Mouse (Mus musculus) embryonic facial prominence, embryonic 15.5 days (tissue): ENCODE measurements at regions not wholly inside any gene's neighbourhood (a gene's known extent, or its start where the extent isn't known, plus 50 kb on each side); places are given as distances from the start of the nearest gene placed in this dataset.

Experiments used
- ATAC-seq: fragments of 200-750 bp; cut with Nextera tagmentation; 2 replicates; pipeline ENCODE4 v1.8.0; 2017; ENCODE audit warnings: low read depth, moderate TSS enrichment; ENCODE audit not compliant: insufficient number of reproducible peaks, low FRiP score, low TSS enrichment
- H3K27ac ChIP-seq: fragments of 300-500 bp; sonication (generic); replicated peaks from 2 replicates; pipeline ENCODE4 v1.5.1; 2015; ENCODE audit warnings: mild to moderate bottlenecking, inconsistent platforms
- H3K27me3 ChIP-seq: fragments of 300-500 bp; sonication (generic); 2 replicates; pipeline ENCODE4 v1.6.1; 2015; ENCODE audit warnings: inconsistent platforms
- H3K36me3 ChIP-seq: fragments of 300-500 bp; sonication (generic); 2 replicates; pipeline ENCODE4 v1.6.1; 2015; ENCODE audit warnings: mild to moderate bottlenecking, inconsistent platforms
- H3K4me1 ChIP-seq: fragments of 300-500 bp; sonication (generic); 2 replicates; pipeline ENCODE4 v1.6.1; 2015; ENCODE audit warnings: inconsistent platforms
- H3K4me2 ChIP-seq: fragments of 300-500 bp; sonication (generic); replicated peaks from 2 replicates; pipeline ENCODE4 v1.6.1; 2015; ENCODE audit warnings: mild to moderate bottlenecking, inconsistent platforms
- H3K4me3 ChIP-seq: fragments of 300-500 bp; sonication (generic); replicated peaks from 2 replicates; pipeline ENCODE4 v1.5.1; 2015; ENCODE audit warnings: mild to moderate bottlenecking, inconsistent platforms
- H3K9ac ChIP-seq: fragments of 300-500 bp; sonication (generic); 2 replicates; pipeline ENCODE4 v1.6.1; 2015; ENCODE audit warnings: inconsistent platforms
- H3K9me3 ChIP-seq: fragments of 300-500 bp; sonication (generic); replicated peaks from 2 replicates; pipeline ENCODE4 v1.6.1; 2016; ENCODE audit warnings: inconsistent platforms
- WGBS: fragments of 180-500 bp; shearing (Covaris S2); methylation state at CpG from one replicate; pipeline ENCODE4 v1.1.7; 2015; 5-methylcytosine and 5-hydroxymethylcytosine counted together

DNA sequence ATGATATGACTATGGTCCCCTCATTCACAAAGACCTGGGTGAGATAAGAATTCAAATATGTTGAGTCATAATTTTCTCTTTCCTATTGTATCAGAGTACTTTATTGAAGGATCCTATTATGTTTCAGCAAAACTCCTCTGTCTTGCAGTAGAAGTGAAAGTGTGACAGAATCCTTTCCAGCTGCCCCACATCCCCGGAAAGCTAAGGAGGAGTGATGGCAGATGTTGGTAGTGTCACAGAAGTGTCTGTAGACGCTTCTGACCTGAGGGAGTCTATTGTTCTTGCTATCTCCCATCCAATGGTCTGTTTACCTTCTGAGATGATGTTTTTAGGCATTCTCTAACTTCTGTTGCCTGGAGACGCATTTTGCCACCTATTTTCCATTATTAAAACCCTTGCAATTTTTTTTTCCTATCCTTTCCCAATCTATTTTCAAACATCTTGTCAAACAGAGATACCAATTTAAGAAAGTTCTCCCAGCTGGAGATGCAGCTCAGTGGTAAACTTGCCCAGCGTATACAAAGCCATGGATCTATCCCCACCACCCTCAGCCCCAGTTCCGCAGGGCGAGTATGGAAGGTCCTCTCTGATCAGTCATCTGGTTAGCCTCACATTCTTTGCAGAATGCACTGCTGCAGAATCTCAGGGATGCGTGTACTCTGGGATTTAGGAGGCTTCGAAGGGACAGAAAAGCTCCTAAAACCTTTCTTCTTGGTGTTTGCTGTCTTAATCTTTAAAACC, 84.1 kb upstream of the Rgs4 start:
- ATAC-seq, result no peak
- Histone ChIP-seq H3K4me2 (no peak overlapping the region), H3K27me3 (no peaks in the 10 kb centered on the region), H3K27ac (no peak overlapping the region), H3K4me1 (peaks cover 4% of the 10 kb centered on the region; the same call in 1 of the 2 replicates), H3K9ac (no peak overlapping the region), H3K36me3 (no peaks in the 10 kb centered on the region), H3K9me3 (no peaks in the 10 kb centered on the region), H3K4me3 (no peak overlapping the region)
- 57% methylated on average over 8 of the region's 8 CpGs for WGBS

DNA sequence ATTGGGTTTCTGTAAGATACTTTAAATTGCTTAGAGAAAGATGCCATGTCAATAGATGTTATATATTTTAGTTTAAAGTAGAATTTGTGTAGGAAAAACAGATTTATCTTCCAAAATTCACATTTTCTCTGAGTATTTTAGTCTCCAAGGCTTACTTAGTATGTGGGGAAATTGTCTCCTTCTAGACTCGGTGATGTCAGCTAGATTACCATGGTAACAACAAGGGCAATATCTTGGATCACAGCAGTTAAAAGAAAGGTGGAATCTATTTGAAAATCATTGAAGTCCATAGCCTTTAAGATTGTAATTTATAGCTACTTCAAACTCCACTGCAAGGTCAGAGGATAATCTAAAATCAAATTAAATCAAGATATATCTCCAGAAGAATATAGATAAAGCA, 83.2 kb upstream of the Rgs4 start:
- no peaks in the 10 kb centered on the region for H3K27me3 ChIP-seq

DNA sequence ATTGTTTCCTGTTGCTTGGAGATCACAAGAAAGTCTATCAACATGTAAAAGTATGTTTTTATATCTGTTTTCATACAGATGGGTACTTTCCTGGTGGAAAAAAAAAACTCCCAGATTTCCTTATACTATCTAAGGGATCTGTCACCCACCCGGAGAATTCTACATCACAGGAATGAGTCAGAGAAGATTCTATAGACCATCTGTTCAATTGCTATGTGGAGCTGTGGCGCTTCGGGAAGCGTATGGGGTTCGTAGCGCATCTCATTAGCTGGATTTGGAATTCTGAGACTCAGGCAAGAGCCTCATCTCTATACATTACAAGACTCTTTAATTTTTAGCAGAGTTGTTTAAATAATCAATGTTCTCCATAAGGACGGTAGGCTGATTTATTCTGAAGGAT, 74.6 kb upstream of the Rgs4 start:
- Histone ChIP-seq H3K36me3 (no peaks in the 10 kb centered on the region), H3K9ac (no peak overlapping the region), H3K4me3 (no peak overlapping the region), H3K4me1 (no peaks in the 10 kb centered on the region), H3K9me3 (no peaks in the 10 kb centered on the region), H3K27me3 (no peaks in the 10 kb centered on the region), H3K27ac (no peak overlapping the region), H3K4me2 (no peak overlapping the region)
- no peak for ATAC-seq
- 64% methylated on average over 7 of the region's 7 CpGs for WGBS

More for the DNA sequence above, 83.2 kb upstream of the Rgs4 start:
- H3K9ac ChIP-seq, result no peak overlapping the region
- H3K4me2 ChIP-seq, result no peak overlapping the region
- whole genome bisulfite sequencing, result 50% methylated on average over 1 of the region's 1 CpGs
- peaks cover 4% of the 10 kb centered on the region; the same call in 1 of the 2 replicates for H3K4me1 ChIP-seq
- no peaks in the 10 kb centered on the region for H3K9me3 ChIP-seq
- no peak overlapping the region for H3K4me3 ChIP-seq
- no peaks in the 10 kb centered on the region for H3K36me3 ChIP-seq
- no peak overlapping the region for H3K27ac ChIP-seq
- no peak for ATAC-seq

DNA sequence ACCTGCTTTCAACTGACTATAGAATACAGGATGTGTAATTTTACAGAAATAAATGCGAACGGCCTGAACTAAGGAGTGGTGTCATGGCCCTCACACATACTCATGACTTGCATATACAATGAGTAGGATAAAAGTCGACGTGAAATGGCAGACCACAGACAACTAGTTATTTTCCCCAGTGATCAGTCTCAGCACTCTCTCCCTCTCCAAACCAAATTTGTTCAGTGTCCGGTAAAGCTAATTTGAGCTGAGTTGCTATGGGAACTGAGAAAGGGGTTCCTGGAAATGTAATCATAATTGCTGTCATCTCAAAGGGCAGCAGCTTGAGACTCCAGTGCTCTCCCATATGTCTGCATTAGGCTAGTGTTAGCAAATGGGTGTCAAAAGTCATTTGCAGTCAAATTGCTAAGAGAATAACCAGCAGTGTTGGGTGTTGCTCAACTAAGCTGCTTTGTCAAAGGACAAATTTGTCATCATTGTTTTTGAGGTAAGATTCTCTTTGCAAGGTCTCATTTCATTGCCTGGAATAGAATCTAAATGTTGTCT, 72.0 kb upstream of the Rgs4 start:
- Histone ChIP-seq H3K4me3 (no peak overlapping the region), H3K36me3 (no peaks in the 10 kb centered on the region), H3K27ac (no peak overlapping the region), H3K27me3 (no peaks in the 10 kb centered on the region), H3K4me1 (no peaks in the 10 kb centered on the region), H3K9me3 (no peaks in the 10 kb centered on the region), H3K9ac (no peak overlapping the region), H3K4me2 (no peak overlapping the region)
- no peak for ATAC-seq
- 70% methylated on average over 5 of the region's 5 CpGs for WGBS

DNA sequence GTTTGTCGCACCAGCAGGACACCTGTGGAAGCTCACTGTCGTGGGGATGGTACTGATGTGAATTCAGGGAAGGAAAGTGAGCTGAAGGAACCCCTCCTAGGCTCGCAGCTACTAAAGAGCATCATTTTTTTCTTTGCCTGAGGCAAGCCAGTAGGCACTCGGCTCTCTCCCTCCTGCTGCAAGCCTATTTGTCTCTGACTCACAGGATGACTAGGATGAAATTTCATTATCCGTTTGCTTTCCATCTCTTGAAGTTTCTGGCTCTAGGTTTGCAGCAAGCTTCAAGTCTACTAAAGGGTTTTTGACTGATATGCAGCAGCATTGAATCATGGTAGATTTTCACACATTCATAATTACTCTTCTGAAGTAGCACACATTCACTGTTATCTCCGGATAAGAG, 69.5 kb upstream of the Rgs4 start:
- Histone ChIP-seq H3K36me3 (no peaks in the 10 kb centered on the region), H3K27ac (no peak overlapping the region), H3K9me3 (no peaks in the 10 kb centered on the region), H3K27me3 (no peaks in the 10 kb centered on the region), H3K4me3 (no peak overlapping the region), H3K9ac (no peak overlapping the region), H3K4me2 (no peak overlapping the region), H3K4me1 (no peaks in the 10 kb centered on the region)
- no peak for ATAC-seq
- WGBS, result 34% methylated on average over 6 of the region's 6 CpGs

DNA sequence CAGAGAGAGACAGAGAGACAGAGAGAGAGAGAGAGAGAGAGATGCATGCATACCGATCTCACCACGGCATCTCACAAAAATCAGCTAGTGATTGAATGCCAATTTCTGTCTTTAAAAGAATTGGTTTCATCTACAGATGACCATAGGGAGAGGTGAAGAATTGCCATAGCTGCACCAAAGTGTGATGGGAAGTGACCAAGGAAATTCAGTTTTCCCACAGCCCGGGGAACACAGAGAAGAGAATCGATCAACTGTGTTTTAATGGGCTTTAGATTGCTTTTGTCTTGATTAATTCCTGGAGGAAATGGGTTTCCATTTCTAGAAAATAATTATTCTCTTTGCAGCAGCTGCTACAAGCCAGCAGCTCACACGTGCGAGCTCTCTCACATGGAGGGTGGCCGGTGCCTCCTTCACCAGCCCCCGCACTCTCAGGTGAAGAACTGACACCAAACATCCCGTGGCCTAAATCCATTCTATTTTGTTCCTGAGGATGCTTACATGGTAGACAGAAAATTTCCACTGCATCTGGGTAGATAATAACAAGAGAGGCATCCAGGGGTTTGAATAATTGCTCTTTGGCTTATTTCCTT, 65.2 kb upstream of the Rgs4 start:
- no peak overlapping the region for H3K27ac ChIP-seq
- H3K27me3 ChIP-seq, result no peaks in the 10 kb centered on the region
- no peak for ATAC-seq
- WGBS, result 77% methylated on average over 9 of the region's 9 CpGs
- no peak overlapping the region for H3K4me2 ChIP-seq
- no peaks in the 10 kb centered on the region for H3K4me1 ChIP-seq
- no peak overlapping the region for H3K4me3 ChIP-seq
- H3K36me3 ChIP-seq, result no peaks in the 10 kb centered on the region
- no peaks in the 10 kb centered on the region for H3K9me3 ChIP-seq
- H3K9ac ChIP-seq, result no peak overlapping the region

DNA sequence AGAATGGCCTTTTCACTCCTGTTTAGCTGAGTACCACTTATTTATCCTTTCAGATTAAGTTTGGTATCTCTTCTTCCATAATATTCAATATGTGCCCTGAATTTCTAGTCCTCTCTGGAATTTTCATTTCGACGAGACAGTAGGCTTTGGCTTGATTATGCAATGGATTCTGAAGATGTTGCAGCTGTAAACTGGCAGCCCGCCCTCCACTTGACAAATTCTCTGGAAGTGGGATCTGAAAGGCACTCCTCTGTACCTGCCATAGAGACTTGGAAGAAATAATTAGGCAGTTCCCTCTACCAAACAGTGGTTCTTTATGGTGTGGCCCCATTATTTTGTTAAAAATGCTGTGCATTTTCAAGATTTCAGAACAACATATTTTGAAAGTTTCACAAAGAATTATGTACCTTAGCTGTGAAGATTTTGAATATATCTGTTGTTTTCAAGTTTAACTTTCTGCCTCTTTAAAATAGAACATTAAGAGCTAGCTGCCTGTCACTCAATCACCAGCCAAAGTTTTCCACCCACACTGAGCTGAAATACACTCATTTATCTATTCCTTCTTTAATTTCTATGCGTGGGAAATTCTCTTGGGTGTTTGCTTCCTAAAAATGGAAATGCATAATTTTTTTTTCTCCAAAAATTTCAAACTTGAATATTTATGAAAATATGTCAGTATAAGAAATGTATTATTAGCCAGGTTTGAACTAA, 56.1 kb upstream of the Rgs4 start:
- H3K4me3 ChIP-seq, result no peak overlapping the region
- no peaks in the 10 kb centered on the region for H3K4me1 ChIP-seq
- no peaks in the 10 kb centered on the region for H3K27me3 ChIP-seq
- ATAC-seq, result no peak
- H3K27ac ChIP-seq, result no peak overlapping the region
- H3K9ac ChIP-seq, result no peak overlapping the region
- no peaks in the 10 kb centered on the region for H3K36me3 ChIP-seq
- no peak overlapping the region for H3K4me2 ChIP-seq
- WGBS, result 72% methylated on average over 4 of the region's 4 CpGs
- no peaks in the 10 kb centered on the region for H3K9me3 ChIP-seq

DNA sequence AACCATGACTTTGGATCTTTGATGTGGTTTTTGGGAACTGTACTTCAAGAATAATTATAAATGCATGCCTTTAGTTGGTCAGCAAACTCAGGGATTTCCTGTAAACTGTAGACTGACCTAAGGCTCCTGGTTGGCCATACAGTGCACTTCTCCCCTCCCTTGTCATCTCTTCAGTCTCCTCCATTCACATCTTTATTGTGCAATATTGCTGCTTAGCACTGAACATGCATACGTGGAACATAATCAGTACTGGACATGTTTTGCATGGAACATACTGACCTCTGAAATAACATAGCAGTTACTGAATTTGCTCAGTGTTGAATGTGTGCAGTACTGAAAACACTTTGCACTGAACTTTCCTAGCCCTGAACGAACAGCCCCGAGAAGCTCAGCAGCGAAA, 55.4 kb upstream of the Rgs4 start:
- no peak overlapping the region for H3K4me3 ChIP-seq
- no peak overlapping the region for H3K9ac ChIP-seq
- no peaks in the 10 kb centered on the region for H3K27me3 ChIP-seq
- ATAC-seq, result no peak
- no peak overlapping the region for H3K4me2 ChIP-seq
- no peak overlapping the region for H3K27ac ChIP-seq
- no peaks in the 10 kb centered on the region for H3K36me3 ChIP-seq
- 84% methylated on average over 4 of the region's 4 CpGs for WGBS
- H3K9me3 ChIP-seq, result no peaks in the 10 kb centered on the region
- H3K4me1 ChIP-seq, result no peaks in the 10 kb centered on the region

DNA sequence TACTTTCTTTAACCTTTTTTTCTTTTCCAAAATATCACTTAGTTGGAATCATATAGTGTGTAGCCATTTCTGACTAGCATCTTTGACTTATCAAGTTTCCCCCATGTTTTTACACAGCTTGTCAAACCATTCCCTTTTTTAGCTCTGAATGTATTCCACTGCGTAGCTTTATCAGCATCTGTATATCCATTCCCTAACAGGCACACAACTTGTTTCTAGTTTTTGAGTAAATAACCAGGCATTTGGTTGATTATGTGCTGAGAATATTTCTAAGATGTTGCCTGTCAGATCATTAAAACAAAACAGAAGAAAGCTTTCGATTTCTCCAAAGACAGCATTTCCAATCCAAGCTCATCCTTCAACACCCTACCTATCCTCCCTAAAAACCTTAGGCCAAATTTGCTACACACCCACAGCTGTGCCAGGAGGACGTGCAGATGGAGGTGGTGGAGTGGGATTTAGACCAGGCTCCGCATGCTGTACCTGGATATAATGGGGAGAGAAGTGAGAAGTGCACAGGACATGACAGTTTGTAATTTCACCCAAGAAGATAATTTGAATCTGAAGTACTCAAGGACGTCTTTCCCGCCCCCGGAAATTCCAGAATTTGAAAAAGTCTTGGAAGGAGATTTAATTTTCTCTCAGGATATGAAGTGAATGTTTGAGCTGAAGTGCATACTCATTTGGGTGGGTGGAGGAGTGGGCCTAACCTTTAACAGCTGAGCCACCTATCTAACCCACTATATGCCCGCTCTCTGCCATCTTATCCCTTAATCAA, 54.8 kb upstream of the Rgs4 start:
- H3K9me3 ChIP-seq, result no peaks in the 10 kb centered on the region
- no peak overlapping the region for H3K4me2 ChIP-seq
- no peaks in the 10 kb centered on the region for H3K36me3 ChIP-seq
- no peaks in the 10 kb centered on the region for H3K4me1 ChIP-seq
- WGBS, result 74% methylated on average over 8 of the region's 8 CpGs
- ATAC-seq, result no peak
- H3K4me3 ChIP-seq, result no peak overlapping the region
- no peak overlapping the region for H3K27ac ChIP-seq
- no peaks in the 10 kb centered on the region for H3K27me3 ChIP-seq
- no peak overlapping the region for H3K9ac ChIP-seq
